Mouse (Mus musculus) midbrain, postnatal 0 days (tissue): ENCODE measurements at regions not wholly inside any gene's neighbourhood (a gene's known extent, or its start where the extent isn't known, plus 50 kb on each side); places are given as distances from the start of the nearest gene placed in this dataset.

Experiments used
- ATAC-seq: fragments of 200-750 bp; cut with Nextera tagmentation; 2 replicates; pipeline ENCODE4 v1.8.0; 2017; ENCODE audit warnings: moderate number of reproducible peaks, mild to moderate bottlenecking, moderate TSS enrichment, moderate library complexity; ENCODE audit not compliant: low FRiP score
- DNase-seq: peaks from one replicate; pipeline ENCODE4 v3.0.0-alpha.2; 2015; ENCODE audit warnings: low spot score
- H3K27ac ChIP-seq: fragments of 300-500 bp; sonication (generic); 2 replicates; pipeline ENCODE4 v1.5.1; 2014; ENCODE audit warnings: low read depth, mild to moderate bottlenecking, low read length, mixed read lengths
- H3K27me3 ChIP-seq: fragments of 300-500 bp; sonication (generic); 2 replicates; pipeline ENCODE4 v1.6.1; 2014; ENCODE audit warnings: low read length, control low read depth, mixed read lengths; ENCODE audit not compliant: insufficient read depth
- H3K36me3 ChIP-seq: fragments of 300-500 bp; sonication (generic); 2 replicates; pipeline ENCODE4 v1.6.1; 2014; ENCODE audit warnings: low read length, control low read depth, mixed read lengths; ENCODE audit not compliant: insufficient read depth
- H3K4me1 ChIP-seq: fragments of 300-500 bp; sonication (generic); 2 replicates; pipeline ENCODE4 v1.6.1; 2014; ENCODE audit warnings: mild to moderate bottlenecking, control low read depth, antibody characterized with exemption, low read length, mixed read lengths; ENCODE audit not compliant: insufficient read depth
- H3K4me2 ChIP-seq: fragments of 300-500 bp; sonication (generic); 2 replicates; pipeline ENCODE4 v1.6.1; 2014; ENCODE audit warnings: low read depth, mild to moderate bottlenecking, low read length, mixed read lengths; ENCODE audit not compliant: poor library complexity, severe bottlenecking
- H3K4me3 ChIP-seq: fragments of 300-500 bp; sonication (generic); 2 replicates; pipeline ENCODE4 v1.5.1; 2014; ENCODE audit warnings: low read depth, mild to moderate bottlenecking, low read length, moderate library complexity
- H3K9ac ChIP-seq: fragments of 300-500 bp; sonication (generic); replicated peaks from 2 replicates; pipeline ENCODE4 v1.6.1; 2014; ENCODE audit warnings: mild to moderate bottlenecking, low read length, moderate library complexity, mixed read lengths; ENCODE audit not compliant: poor library complexity, severe bottlenecking
- H3K9me3 ChIP-seq: fragments of 300-500 bp; sonication (generic); 2 replicates; pipeline ENCODE4 v1.6.1; 2016; ENCODE audit warnings: low read length, control low read depth
- CTCF ChIP-seq: IDR thresholded peaks from 2 replicates; pipeline ENCODE4 v1.5.1; 2016; ENCODE audit warnings: antibody characterized with exemption, mild to moderate bottlenecking
- WGBS: fragments of 180-500 bp; shearing (Covaris S2); extraction: QIAGEN DNeasy Blood & Tissue Kit; methylation state at CpG from one replicate; pipeline ENCODE4 v1.1.7; 2014; 5-methylcytosine and 5-hydroxymethylcytosine counted together

DNA sequence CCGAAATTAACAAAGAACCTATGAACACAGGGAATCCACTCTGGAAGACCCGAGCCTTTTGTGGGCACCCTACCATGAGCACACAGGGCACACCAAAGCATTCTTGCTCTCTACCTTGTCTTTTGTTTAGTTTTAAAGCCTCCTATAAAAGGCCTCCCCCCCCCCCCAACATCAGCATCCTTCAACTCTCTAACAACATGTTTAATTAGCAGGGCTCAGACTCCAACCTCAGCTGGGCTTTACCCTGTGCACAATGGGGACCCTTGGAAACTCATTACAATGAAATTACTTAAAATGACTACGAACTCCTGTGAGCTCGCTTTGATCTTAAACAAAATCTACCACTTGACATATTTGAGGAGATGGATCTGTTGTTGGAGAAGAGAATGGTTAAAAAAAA is 270.1 kb upstream of the Jarid2 start:
- Histone ChIP-seq H3K4me3 (no peak overlapping the region), H3K4me2 (no peak overlapping the region), H3K36me3 (no peaks in the 10 kb centered on the region), H3K27ac (no peak overlapping the region), H3K9me3 (no peaks in the 10 kb centered on the region), H3K4me1 (no peaks in the 10 kb centered on the region), H3K27me3 (no peaks in the 10 kb centered on the region), H3K9ac (no peak overlapping the region)
- 28% methylated on average over 4 of the region's 4 CpGs for WGBS
- no peak for TF ChIP-seq CTCF
- ATAC-seq: no peak
- no peak for DNase-seq

DNA sequence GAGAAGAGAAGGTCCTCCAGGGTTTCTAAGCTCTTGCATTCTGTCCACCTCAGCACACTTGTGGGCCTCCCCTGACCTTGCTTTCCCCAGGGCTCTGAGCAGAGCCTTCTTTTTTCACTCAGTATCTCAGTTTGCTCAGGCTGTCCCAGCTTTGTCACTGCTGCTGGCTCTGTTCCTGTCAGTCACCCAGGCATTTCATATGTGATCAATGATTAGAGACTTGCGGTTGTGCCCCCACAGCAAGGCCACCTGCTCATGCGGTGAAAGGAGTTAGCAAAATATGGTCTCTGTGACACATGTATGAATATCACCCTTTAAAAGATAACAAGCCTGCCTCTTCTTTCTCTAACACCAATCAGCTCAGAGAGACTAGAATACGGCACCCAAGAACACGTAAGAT is 265.6 kb upstream of the Jarid2 start:
- no peaks in the 10 kb centered on the region for H3K27me3 ChIP-seq
- DNase-seq (no peak), ATAC-seq (no peak)
- WGBS: 96% methylated on average over 4 of the region's 4 CpGs
- no peak overlapping the region for H3K27ac ChIP-seq
- no peaks in the 10 kb centered on the region for H3K9me3 ChIP-seq
- no peak overlapping the region for H3K4me3 ChIP-seq
- no peak for TF ChIP-seq CTCF
- no peaks in the 10 kb centered on the region for H3K4me1 ChIP-seq
- H3K4me2 ChIP-seq: no peak overlapping the region
- H3K9ac ChIP-seq: no peak overlapping the region
- H3K36me3 ChIP-seq: no peaks in the 10 kb centered on the region

DNA sequence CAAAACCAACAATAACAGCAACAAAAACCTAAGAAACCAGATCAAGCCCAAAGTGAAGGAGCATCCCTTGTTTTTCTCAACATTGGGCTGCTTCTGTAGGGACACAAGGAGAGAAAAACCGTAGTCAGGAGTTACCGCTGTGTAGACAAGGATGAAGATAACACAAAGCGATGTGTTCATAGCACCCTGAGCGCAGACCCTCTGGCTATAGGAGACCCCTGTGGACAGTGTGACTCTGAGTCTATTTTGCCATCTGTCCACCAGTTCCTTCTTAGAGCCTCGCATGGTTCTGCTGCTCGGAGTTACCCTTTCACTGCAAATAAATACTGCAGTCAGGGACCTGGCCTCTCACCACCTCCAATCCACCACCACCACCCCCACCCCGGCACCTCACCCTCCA is 263.7 kb upstream of the Jarid2 start:
- no peak overlapping the region for H3K4me3 ChIP-seq
- H3K4me1 ChIP-seq: no peaks in the 10 kb centered on the region
- no peaks in the 10 kb centered on the region for H3K27me3 ChIP-seq
- no peaks in the 10 kb centered on the region for H3K9me3 ChIP-seq
- ATAC-seq (no peak), DNase-seq (peak; percentile 85)
- H3K27ac ChIP-seq: no peak overlapping the region
- no peak for TF ChIP-seq CTCF
- 83% methylated on average over 7 of the region's 7 CpGs for WGBS
- H3K4me2 ChIP-seq: no peak overlapping the region
- no peak overlapping the region for H3K9ac ChIP-seq
- no peaks in the 10 kb centered on the region for H3K36me3 ChIP-seq

DNA sequence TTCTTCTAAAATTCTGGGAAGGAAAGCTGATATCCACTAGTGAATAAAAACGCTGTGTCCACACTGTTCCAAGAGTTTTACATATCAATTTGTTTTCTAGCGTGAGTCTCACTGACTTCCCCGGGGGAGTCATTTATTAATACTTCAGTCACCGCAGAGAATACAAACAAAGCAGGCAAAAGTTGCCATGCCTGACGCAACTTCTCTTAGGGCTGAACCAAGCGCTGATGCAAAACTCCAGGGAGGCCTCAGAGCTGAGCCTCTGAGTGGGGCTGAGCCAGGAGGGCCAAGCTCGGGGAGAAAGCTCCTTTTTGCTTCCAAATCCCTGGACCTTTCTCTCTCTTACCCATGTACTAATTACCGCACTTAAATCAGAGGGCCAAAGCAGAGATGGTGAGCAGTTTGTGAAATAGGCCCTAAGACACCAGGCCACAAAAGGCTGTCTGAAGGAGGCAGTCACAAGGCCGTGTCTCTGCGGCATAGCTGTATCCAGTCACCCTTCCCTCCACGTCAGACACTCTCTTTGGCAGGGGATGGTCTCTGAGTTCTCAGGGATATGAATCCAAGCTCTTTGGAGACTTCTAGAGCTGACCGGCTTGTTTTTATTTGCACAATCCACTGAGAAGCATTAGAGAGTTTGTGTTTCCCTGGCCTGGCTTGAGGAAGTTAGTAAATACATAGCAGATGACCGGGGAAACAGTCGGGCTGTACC is 260.2 kb upstream of the Jarid2 start:
- Histone ChIP-seq H3K36me3 (no peaks in the 10 kb centered on the region), H3K27me3 (no peaks in the 10 kb centered on the region), H3K27ac (no peak overlapping the region), H3K9ac (no peak overlapping the region), H3K4me3 (no peak overlapping the region), H3K9me3 (no peaks in the 10 kb centered on the region), H3K4me2 (no peak overlapping the region), H3K4me1 (peaks cover 6% of the 10 kb centered on the region; the same call in 1 of the 2 replicates)
- WGBS: 71% methylated on average over 14 of the region's 14 CpGs
- TF ChIP-seq CTCF: no peak
- no peak for ATAC-seq
- no peak for DNase-seq

DNA sequence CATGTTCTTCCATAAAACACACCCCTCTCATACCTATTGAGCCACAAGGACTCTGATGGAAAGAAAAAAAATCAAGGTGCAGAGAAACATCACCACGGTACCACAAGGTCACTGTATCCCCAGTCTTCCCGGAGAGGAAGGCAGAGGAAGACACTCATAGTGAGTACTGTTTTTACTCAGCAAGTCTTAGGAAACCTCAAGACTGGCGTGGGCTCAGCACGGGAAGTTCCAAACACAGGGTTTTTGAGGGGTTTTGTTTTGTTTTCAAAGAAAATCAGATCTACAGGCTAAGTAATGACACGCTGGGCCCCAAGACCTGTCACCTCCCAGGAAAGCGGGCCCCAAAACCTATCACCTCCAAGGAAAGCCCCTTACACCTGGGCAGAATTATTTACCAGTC is 259.6 kb upstream of the Jarid2 start:
- H3K4me1 ChIP-seq: peaks cover 6% of the 10 kb centered on the region; the same call in 1 of the 2 replicates
- no peak overlapping the region for H3K4me2 ChIP-seq
- no peak overlapping the region for H3K27ac ChIP-seq
- no peak for DNase-seq
- TF ChIP-seq CTCF: no peak
- WGBS: 93% methylated on average over 6 of the region's 6 CpGs
- no peak overlapping the region for H3K4me3 ChIP-seq
- no peaks in the 10 kb centered on the region for H3K9me3 ChIP-seq
- H3K27me3 ChIP-seq: no peaks in the 10 kb centered on the region
- H3K36me3 ChIP-seq: no peaks in the 10 kb centered on the region
- ATAC-seq: no peak
- H3K9ac ChIP-seq: no peak overlapping the region

DNA sequence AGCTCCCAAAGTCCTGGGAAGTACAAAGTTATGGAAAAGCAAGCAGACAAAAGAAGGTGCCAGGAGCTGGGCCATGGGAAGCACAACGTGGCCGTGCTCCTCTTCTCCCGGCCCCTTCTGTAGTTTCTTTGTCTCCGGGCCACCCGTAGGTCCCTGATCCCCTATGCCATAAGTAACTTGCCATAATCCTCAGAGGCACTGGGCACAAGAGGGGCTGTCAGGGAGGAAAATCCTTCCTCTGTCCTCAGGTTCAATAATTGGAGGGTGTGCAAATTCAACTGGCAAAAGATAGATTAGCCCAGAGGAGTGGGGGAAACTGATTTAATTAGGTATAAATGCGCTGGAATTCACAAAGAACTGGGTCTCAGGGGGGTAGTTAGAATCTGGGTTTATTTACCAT is 256.1 kb upstream of the Jarid2 start:
- Histone ChIP-seq H3K4me2 (no peak overlapping the region), H3K27me3 (no peaks in the 10 kb centered on the region), H3K9me3 (no peaks in the 10 kb centered on the region), H3K9ac (no peak overlapping the region), H3K4me1 (peaks cover 6% of the 10 kb centered on the region; the same call in 1 of the 2 replicates), H3K27ac (no peak overlapping the region), H3K36me3 (no peaks in the 10 kb centered on the region), H3K4me3 (no peak overlapping the region)
- ATAC-seq (no peak), DNase-seq (no peak)
- no peak for TF ChIP-seq CTCF
- WGBS: 10% methylated on average over 6 of the region's 6 CpGs
